Mouse (Mus musculus) right cerebral cortex, postnatal 4 days (tissue): ENCODE data around the gene Fam240a.

Source experiments
- DNase-seq: peaks from one replicate; pipeline ENCODE4 v3.0.0-alpha.2; 2022

Gene Fam240a

DNA sequence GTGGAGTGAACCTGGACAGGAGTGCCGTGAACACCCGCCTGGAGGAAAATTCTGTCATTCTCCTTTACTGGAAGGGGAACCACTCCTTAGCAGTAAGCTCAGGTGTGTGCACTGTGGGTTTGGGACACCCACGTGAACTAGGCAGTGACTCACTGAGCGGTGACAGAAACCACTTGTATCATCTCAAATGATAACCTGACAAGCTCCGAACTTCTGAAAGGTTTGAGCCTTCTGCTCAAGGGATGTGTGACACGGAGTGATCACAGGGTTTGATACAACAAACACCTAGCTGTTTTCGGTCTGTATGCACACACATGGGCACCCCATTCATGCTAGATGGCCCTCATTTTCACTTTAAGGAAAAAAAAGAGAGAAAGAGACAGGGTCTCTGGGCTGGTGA, at the start of gene Fam240a:
Fam240a (minus strand) TSS at position 76 of the 400 bp plus-strand sequence.
- DNase-seq = no peak

DNA sequence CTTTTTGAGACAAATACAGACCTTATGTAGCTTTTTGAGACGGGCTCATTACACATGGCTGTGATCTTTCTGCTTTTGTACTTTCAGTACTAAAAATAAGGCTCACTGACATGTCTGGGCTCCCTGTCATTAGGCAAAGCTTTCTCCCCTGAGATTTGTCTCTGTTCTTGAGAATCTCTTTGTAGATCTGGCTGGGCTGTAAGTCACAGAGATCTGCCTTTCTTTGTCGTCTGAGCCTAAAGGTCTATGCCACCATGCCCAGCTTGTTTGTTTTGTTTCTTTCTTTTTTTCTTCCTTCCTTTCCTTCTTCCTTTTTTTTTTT, 49.2 kb upstream of the Fam240a start:
- DNase-seq = no peak

DNA sequence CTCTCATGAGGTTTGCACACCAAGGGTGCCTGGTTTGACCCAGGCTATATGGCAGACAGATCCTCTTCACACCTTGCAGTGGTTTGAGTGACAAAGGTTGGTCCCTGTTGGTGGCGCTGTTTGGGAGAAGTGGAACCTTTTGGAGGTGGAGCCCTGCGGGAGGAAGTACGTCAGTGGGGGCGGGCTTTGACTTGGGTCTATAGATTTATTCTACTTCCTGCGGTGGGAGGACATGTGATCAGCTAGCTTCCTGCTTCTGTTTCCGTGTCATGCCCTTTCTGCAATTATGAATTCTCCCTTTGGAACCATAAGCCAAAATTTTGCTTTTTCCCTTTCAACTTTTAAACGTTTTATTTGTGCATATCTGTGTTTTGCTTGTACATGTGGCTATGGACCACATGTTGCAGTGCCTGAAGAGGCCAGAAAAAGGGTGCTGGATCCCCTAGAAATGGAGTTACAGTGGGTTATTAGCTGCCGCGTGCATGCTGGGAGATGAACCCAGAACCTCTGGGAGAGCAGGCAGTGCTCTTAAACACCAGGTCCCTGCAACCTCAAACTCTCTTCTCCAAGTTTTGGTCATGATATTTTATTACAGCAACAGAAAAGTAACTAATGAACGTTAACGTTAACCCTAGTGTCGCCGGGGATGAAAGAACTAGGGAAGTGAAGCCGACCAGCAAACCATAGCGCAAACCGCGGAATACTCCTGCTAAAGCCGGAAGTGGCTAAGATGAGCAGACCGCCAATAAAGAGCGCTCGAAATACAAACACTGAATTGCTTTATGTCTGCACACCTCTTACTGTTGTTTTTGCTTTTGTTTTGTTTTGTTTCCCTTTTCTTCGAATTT, 48.6 kb upstream of the Fam240a start:
- no peak for DNase-seq

DNA sequence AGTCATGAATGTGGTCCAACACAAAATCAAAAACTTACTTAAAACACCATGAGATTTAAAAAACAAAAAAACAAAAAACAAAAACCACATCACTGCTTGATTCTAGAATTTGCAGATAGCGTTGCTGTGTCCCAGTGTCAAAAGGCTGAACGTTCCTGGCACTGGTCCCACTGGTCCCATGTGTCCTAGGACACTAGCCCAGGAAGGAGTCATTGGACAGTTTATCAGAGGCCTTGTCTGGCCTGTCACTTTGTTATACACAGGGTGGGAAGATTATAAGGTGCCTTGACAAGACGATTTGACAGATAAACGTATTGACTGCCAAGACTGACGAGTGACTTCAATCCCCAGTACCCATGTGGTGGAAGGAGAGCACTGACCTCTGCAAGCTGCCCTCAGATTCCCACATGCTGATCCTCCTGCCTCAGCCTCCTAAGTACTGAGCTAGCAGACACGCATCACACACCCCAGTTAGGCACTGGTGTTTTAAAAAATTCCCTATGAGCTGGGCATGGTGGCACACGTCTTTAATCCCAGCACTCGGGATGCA, 47.0 kb upstream of the Fam240a start:
- DNase-seq = no peak

DNA sequence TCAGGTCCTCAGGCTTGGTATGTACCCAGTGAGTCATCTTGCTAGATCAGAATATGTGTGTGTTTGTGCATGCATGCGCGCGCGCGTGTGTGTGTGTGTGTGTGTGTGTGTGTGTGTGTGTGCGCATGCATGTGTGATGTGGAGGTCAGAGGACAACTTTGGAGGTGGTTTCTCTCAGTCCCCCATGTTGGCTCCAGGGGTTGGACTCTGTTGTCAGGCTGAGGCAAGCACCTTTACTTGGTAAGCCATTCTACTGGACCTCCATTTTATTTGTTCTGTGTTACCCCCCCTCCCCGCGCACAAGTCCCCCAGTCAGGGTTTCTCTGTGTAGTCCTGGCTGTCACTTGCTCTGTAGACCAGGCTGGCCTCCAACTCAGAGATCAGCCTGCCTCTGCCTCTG, 44.7 kb upstream of the Fam240a start:
- DNase-seq = no peak

DNA sequence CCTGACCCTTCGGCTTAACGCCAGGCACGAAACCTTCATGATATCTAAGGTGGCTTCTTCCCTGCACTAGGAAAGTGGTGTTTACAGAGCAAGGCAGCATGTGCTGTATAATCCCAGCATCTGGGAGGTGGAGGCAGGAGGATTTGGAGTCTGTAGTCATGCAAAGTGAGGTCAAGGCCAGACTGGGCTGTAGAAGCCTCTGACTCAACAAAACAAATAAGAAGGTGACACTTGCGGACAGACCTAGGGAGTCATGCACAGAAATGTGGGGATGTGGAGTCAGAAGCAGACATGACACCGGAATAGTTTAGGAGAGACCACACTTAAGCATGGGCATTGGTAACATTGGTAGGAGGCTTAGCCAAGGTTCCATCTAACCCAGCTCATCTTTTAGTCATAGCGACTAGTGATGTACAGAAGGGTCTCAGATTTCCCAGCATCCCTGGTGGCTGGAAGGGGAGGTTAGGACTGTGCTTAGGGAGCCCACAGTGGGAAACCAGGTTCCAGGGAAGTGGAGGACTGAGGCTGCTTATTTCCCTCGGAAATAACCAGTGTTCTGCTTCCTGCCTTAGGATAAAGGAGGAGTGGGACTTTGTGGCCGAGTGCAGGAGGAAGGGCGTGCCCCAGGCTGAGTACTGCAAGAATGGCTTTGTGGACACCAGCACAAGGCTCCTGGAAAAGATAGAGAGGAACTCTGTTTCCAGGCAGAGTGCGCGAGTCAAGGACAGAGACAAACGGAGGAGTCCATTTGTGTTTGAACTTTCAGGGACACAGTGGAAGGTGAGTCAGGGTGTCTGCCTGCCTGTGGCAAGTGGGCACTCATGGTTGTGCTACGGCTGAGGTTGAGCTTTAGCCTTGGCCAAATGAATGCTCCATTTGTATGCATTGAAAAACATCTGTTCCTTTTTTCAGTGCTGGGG, 43.8 kb upstream of the Fam240a start:
- no peak for DNase-seq

GRCm38 (mm10) chr9:110959669-110960068, 43.0 kb upstream of the Fam240a start:
- DNase-seq = no peak

GRCm38 (mm10) chr9:110955962-110956361, 39.3 kb upstream of the Fam240a start:
- no peak for DNase-seq

GRCm38 (mm10) chr9:110954681-110955445, 38.2 kb upstream of the Fam240a start:
- no peak for DNase-seq

- peak; percentile 86 for DNase-seq
Measured at GRCm38 (mm10) chr9:110953550-110954461, 37.1 kb upstream of the Fam240a start.

- DNase-seq = no peak
Measured at GRCm38 (mm10) chr9:110952931-110953549, 36.4 kb upstream of the Fam240a start.

GRCm38 (mm10) chr9:110952398-110952797, 35.7 kb upstream of the Fam240a start:
- no peak for DNase-seq

DNA sequence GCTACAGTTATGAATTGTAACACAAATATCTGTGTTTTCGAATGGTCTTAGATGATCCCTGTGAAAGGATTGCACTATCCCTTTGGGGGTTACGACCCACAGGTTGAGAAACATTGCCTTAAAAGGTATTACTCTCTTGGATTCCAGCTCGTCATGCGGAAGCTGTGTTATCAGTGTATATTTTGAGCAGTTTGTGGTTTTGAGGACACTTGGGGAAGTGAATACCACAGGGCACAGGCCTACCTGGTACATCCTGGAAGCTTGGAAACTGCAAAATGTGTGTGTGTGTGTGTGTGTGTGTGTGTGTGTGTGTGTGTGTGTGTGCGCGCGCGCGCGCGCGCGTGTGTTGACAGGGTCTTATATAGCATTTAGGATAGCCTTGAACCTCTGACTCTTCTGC, 35.2 kb upstream of the Fam240a start:
- DNase-seq = no peak

GRCm38 (mm10) chr9:110951397-110951796, 34.7 kb upstream of the Fam240a start, which contains the start of gene Lrrc2:
Gene Lrrc2, plus strand, starts transcription at chr9:110951545.
- no peak for DNase-seq

GRCm38 (mm10) chr9:110950109-110950508, 33.4 kb upstream of the Fam240a start:
- no peak for DNase-seq

GRCm38 (mm10) chr9:110948813-110949310, 32.2 kb upstream of the Fam240a start:
- no peak for DNase-seq

DNA sequence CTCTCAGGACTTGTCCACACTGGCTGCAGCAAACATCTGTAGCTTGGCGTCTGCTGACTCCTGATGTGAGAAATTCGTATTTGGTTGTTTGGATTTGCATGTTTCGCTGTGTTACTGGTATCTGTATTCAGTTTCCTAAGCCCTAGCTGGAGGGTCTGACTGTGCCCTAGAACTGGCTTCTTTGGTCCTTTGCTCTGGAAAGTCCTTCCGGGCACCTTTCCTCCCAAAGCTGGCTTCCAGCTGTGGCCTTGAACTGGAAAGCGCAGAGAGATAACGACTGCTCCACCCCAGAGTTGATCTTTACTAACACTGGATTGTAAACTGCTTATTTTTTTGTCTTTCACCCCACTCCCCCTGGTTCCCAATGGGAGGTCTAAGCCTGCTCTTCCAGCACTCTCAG, 31.2 kb upstream of the Fam240a start:
- DNase-seq = no peak

DNA sequence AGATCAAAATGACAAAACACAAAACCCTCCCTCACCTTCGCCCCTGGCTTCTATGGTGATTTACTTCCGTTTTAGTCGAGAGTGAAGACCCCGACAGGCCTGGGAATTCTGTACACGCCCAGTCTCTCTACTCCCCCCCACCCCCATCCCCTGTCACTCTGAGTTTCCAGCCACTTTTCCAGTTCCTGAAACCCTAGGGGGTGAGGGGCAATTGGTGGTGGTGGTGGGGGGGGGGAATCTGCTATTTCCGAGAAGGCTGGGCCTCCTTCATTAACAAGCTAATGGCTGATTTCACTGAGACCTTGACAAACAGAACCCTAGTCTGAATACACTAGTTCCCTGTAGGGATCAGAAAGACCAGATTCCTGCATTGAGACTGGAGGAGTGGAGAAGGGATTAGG, 30.6 kb upstream of the Fam240a start:
- no peak for DNase-seq

DNA sequence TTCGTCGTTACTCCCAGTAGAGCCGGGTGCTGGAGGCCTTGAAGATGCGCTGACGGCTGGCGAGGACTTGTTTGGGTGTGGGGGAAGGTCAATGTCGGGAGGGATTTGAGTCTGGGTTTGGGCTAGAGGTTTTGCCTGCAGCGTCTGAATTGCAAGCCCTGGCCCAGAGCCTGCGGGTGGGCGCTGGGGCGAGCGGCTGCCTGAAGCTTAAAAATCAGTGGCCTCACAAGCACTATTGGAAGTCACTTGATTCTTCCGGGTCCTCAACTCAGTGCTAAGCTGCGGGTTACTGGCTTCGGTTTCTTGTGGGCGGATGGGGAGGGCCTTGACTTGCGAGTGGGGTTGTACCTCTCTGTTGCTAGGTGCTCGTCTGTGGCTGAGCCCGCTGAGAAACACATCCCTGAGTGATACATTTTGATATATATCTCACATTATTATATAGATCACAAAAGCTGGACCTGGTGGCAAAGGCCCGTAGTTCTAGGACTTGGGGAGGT, 29.9 kb upstream of the Fam240a start:
- DNase-seq = no peak

DNA sequence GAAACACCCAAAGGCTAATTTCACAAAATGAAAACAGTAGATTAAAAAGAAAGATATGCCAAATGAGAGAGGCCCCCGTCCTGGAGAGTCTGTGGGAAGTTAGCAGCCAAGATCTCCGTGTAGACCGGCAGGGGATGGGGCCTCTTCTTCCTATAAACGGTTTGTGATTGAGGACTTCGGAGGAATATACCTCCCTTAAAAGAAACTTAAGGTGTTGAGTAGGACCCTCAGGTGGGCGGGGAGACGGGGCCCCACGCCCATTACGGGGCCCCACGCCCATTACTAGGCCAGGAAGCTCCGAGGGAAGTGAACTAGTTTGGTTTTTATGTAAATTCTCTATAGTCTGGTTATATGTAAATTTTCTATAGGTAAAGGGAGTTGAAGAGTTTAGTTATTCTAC, 29.3 kb upstream of the Fam240a start, which contains the start of gene Tdgf1:
Tdgf1 (minus strand) TSS at position 233 of the 400 bp plus-strand sequence.
- no peak for DNase-seq

GRCm38 (mm10) chr9:110945343-110945742, 28.7 kb upstream of the Fam240a start:
- DNase-seq = no peak
